Mouse (Mus musculus) CH12.LX (cell line): Measurements from ENCODE around the gene Phactr1. TPM values are rescaled to one million over a fixed set of nuclear protein-coding genes. Genes with fewer than 3 reads are reported as not detected.

Experiments
- DNase-seq: peaks from one replicate; pipeline ENCODE4 v3.0.0-alpha.2; 2013; ENCODE audit errors: extremely low read depth
- H3K27ac ChIP-seq: 2 replicates; pipeline ENCODE4 v1.5.1; 2012; ENCODE audit warnings: low read depth, mild to moderate bottlenecking, control low read depth, moderate library complexity; ENCODE audit not compliant: insufficient read depth
- H3K27me3 ChIP-seq: replicated peaks from 2 replicates; pipeline ENCODE3; 2012; ENCODE audit warnings: inconsistent platforms
- H3K36me3 ChIP-seq, 2 experiments: replicated peaks in 1 of 2; 2 replicates each; pipeline versions ENCODE3 to v1.6.1; 2012; ENCODE audit warnings: inconsistent platforms in 1 of 2, low read length in 1 of 2, mild to moderate bottlenecking in 1 of 2, mixed read lengths in 1 of 2, moderate library complexity in 1 of 2; ENCODE audit not compliant: control insufficient read depth in 1 of 2, insufficient read depth in 1 of 2
- H3K4me1 ChIP-seq, 2 experiments: 2 replicates each; pipeline ENCODE4 v1.6.1; 2012; ENCODE audit warnings: inconsistent platforms in 1 of 2, moderate library complexity in 1 of 2; ENCODE audit not compliant: insufficient read depth in 2 of 2, control insufficient read depth in 1 of 2
- H3K4me2 ChIP-seq: 2 replicates; pipeline ENCODE4 v1.6.1; 2012; ENCODE audit warnings: low read depth, mild to moderate bottlenecking, control low read depth; ENCODE audit not compliant: poor library complexity, insufficient read depth, severe bottlenecking
- H3K4me3 ChIP-seq, 3 experiments: fragments of 150-350 bp in 1 of 3; sonication (generic) in 1 of 3; replicated peaks in 1 of 3; 2 replicates each; pipeline versions ENCODE3 to v1.5.1; 2011 to 2012; ENCODE audit warnings: low read depth in 2 of 3, low read length in 2 of 3, mild to moderate bottlenecking in 2 of 3, moderate library complexity in 2 of 3, control low read depth in 1 of 3, improper control_type of control experiment in 1 of 3, inconsistent platforms in 1 of 3, mixed read lengths in 1 of 3; ENCODE audit not compliant: poor library complexity in 1 of 3
- H3K79me2 ChIP-seq: replicated peaks from 2 replicates; pipeline ENCODE4 v1.6.1; 2012; ENCODE audit warnings: mild to moderate bottlenecking, moderate library complexity; ENCODE audit not compliant: control insufficient read depth, poor library complexity, insufficient read depth, severe bottlenecking; ENCODE audit errors: extremely low read depth
- H3K9ac ChIP-seq: 2 replicates; pipeline ENCODE4 v1.6.1; 2012; ENCODE audit warnings: low read depth, mild to moderate bottlenecking, control low read depth, moderate library complexity; ENCODE audit not compliant: insufficient read depth
- H3K9me3 ChIP-seq: replicated peaks from 2 replicates; pipeline ENCODE3; 2012; ENCODE audit warnings: low read length, inconsistent platforms, mixed read lengths
- CTCF ChIP-seq, 2 experiments: IDR thresholded peaks in 1 of 2; conservative IDR thresholded peaks in 1 of 2; 2 replicates each; pipeline ENCODE4 v1.5.1; 2011 to 2012; ENCODE audit warnings: low read depth in 2 of 2, low read length in 2 of 2, improper control_type of control experiment in 1 of 2, inconsistent platforms in 1 of 2, mild to moderate bottlenecking in 1 of 2, moderate library complexity in 1 of 2
- E2F4 ChIP-seq: IDR thresholded peaks from 2 replicates; pipeline ENCODE4 v1.6.1; 2011; ENCODE audit warnings: low read depth, low read length, improper control_type of control experiment; ENCODE audit not compliant: insufficient replicate concordance
- IRF4 ChIP-seq: IDR thresholded peaks from 2 replicates; pipeline ENCODE4 v1.6.1; 2014; ENCODE audit warnings: low read depth, mild to moderate bottlenecking, inconsistent platforms, low read length, improper control_type of control experiment
- JUN ChIP-seq: IDR thresholded peaks from 2 replicates; pipeline ENCODE4 v1.6.1; 2011; ENCODE audit warnings: low read depth, mild to moderate bottlenecking, low read length, improper control_type of control experiment, moderate library complexity; ENCODE audit not compliant: insufficient read depth
- KAT2A ChIP-seq: IDR thresholded peaks from 2 replicates; pipeline ENCODE4 v1.6.1; 2012; ENCODE audit warnings: low read length, improper control_type of control experiment, inconsistent platforms; ENCODE audit not compliant: insufficient replicate concordance
- MAFK ChIP-seq: IDR thresholded peaks from 2 replicates; pipeline ENCODE4 v1.6.1; 2011; ENCODE audit warnings: low read length, improper control_type of control experiment; ENCODE audit not compliant: insufficient replicate concordance
- MAZ ChIP-seq: IDR thresholded peaks from 2 replicates; pipeline ENCODE4 v1.6.1; 2012; ENCODE audit warnings: low read depth, mild to moderate bottlenecking, inconsistent platforms, low read length, improper control_type of control experiment, moderate library complexity
- MYC ChIP-seq: IDR thresholded peaks from 2 replicates; pipeline ENCODE4 v1.6.1; 2011; ENCODE audit warnings: low read depth, mild to moderate bottlenecking, improper control_type of control experiment, low read length
- NELFE ChIP-seq: IDR thresholded peaks from 2 replicates; pipeline ENCODE4 v1.6.1; 2011; ENCODE audit warnings: low read depth, low read length, improper control_type of control experiment
- PAX5 ChIP-seq: IDR thresholded peaks from 2 replicates; pipeline ENCODE4 v1.6.1; 2012; ENCODE audit warnings: low read length, inconsistent platforms, mixed read lengths
- RAD21 ChIP-seq: IDR thresholded peaks from 2 replicates; pipeline ENCODE4 v1.6.1; 2011; ENCODE audit warnings: low read depth, mild to moderate bottlenecking, low read length, improper control_type of control experiment, moderate library complexity
- RCOR1 ChIP-seq: conservative IDR thresholded peaks from 2 replicates; pipeline ENCODE4 v1.6.1; 2012; ENCODE audit warnings: low read depth, mild to moderate bottlenecking, inconsistent platforms, low read length, improper control_type of control experiment
- SIN3A ChIP-seq: IDR thresholded peaks from 2 replicates; pipeline ENCODE4 v1.6.1; 2012; ENCODE audit warnings: low read length, improper control_type of control experiment, inconsistent platforms
- TBP ChIP-seq: conservative IDR thresholded peaks from 2 replicates; pipeline ENCODE4 v1.6.1; 2011; ENCODE audit warnings: low read depth, low read length, improper control_type of control experiment
- UBTF ChIP-seq: IDR thresholded peaks from 2 replicates; pipeline ENCODE4 v1.6.1; 2012; ENCODE audit warnings: low read depth, mild to moderate bottlenecking, inconsistent platforms, low read length, improper control_type of control experiment, moderate library complexity
- ZKSCAN1 ChIP-seq: IDR thresholded peaks from 2 replicates; pipeline ENCODE4 v1.6.1; 2012; ENCODE audit warnings: low read depth, inconsistent platforms, low read length, improper control_type of control experiment, borderline replicate concordance
- ZMIZ1 ChIP-seq: IDR thresholded peaks from 2 replicates; pipeline ENCODE4 v1.6.1; 2012; ENCODE audit warnings: low read depth, mild to moderate bottlenecking, inconsistent platforms, low read length, improper control_type of control experiment
- ZNF384 ChIP-seq: IDR thresholded peaks from 2 replicates; pipeline ENCODE4 v1.6.1; 2012; ENCODE audit warnings: low read depth, low read length, improper control_type of control experiment, inconsistent platforms
- dilution Hi-C: fragments of 300-500 bp; cut with MboI; formaldehyde crosslinking; loops from 2 replicates; pipeline ENCODE4 v1.14.3; 2020; ENCODE audit warnings: low sequenced_read_pairs; ENCODE audit not compliant: extremely low pct_unique_long_range_greater_than_20kb, extremely low pct_ligation_motif_present
- in situ Hi-C: fragments of 300-500 bp; cut with MboI; formaldehyde crosslinking; loops from 3 replicates; pipeline ENCODE4 v1.14.3; 2019; ENCODE audit warnings: low sequenced_read_pairs, low pct_ligation_motif_present, low pct_unique_long_range_greater_than_20kb, mixed read lengths
- polyA plus RNA-seq: library from polyadenylated mRNA; unstranded; fragments of >175 nt; gene quantifications from 2 replicates; pipeline ENCODE4 v1.2.1, GENCODE M21; 2012; ENCODE audit warnings: low read depth; ENCODE audit not compliant: insufficient read length
- total RNA-seq, 2 experiments: library from RNA; depleted of rRNA; stranded (reverse); fragments of 300-350 nt in 1 of 2; fragments of >200 nt in 1 of 2; gene quantifications; 2 replicates each; pipeline ENCODE4 v1.2.3; 2012 to 2014

The Phactr1 gene
- total and polyA plus RNA-seq, 3 experiments, result 2.0 to 6.1 (median 3.1) TPM

DNA sequence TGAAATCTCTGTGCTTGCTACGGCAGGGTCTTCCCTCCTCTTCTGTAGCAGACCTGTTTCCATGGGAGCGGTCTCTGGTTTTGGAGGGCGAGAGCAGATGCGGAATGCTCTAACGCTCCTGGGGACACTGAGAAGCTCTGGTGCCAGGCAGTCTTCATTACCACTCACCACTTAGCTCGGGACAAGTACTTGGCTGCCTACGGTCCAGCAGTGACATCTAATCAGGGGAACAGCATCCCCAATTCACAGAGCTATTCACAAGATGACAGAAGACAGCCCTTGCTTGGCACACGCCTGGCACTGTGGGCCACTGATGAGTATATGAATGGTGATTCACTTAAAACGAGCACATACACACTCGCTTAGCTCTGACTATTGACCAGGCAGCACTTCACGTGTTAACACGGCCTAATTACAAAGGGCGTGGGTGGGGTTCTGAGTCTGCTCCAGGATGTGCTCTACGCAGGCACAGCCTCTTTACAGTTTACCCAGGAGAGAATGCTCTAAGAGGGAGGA is 471.6 kb downstream of the Phactr1 start:
- no peaks in the 10 kb centered on the region for H3K27me3 ChIP-seq
- H3K9ac ChIP-seq, result no peak overlapping the region
- H3K79me2 ChIP-seq, result no peaks in the 10 kb centered on the region
- no peak overlapping the region for H3K27ac ChIP-seq
- DNase-seq, result no peak
- in situ Hi-C loops (no loop called here), dilution Hi-C loops (no loop called here)
- H3K36me3 ChIP-seq, result peaks cover 24 to 75% of the 10 kb centered on the region in 2 experiments
- no peaks in the 10 kb centered on the region for H3K9me3 ChIP-seq
- H3K4me2 ChIP-seq, result no peak overlapping the region
- no peak for TF ChIP-seq RAD21
- H3K4me1 ChIP-seq, result peaks cover 6 to 10% of the 10 kb centered on the region in 2 experiments; a peak in 2 of 4 replicates
- H3K4me3 ChIP-seq, result no peak overlapping the region

DNA sequence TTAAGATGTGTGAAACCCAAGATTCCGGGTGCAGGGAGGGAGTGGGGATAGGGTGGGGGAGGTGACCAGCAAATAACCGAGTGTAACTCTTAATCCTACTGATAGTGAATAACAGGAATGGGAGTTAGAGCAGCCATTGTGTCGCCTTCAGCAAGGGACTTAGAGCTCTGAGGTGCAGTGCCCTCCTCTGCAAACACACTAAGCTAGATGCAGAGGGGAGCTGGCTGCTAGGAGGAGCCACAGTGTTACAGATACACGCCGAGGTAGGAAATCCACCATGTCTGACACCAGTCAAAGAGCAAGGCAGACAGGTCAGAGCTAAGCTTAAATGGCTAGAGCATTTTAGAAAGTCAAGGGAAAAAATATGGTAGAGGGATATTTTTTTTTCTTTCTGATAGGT is 476.9 kb downstream of the Phactr1 start:
- H3K4me2 ChIP-seq, result no peak overlapping the region
- H3K4me3 ChIP-seq, result no peak overlapping the region
- TF ChIP-seq E2F4 (no peak), MAZ (no peak), MYC (no peak), RAD21 (no peak), ZMIZ1 (no peak), KAT2A (no peak), IRF4 (no peak), RCOR1 (no peak), CTCF (conservative IDR thresholded peaks at IDR 0.05 in 1 of 2, IDR thresholded peaks at IDR 0.05 in 1 of 2; ENCODE audit: low read depth in 2 of 2, low read length in 2 of 2) (no peak), TBP (no peak), ZKSCAN1 (no peak), ZNF384 (no peak), NELFE (no peak), UBTF (no peak), SIN3A (no peak), MAFK (no peak), PAX5 (no peak), JUN (no peak)
- no peaks in the 10 kb centered on the region for H3K79me2 ChIP-seq
- in situ Hi-C loops, result no loop called here
- H3K9ac ChIP-seq, result no peak overlapping the region
- no peak overlapping the region for H3K27ac ChIP-seq
- dilution Hi-C loops, result no loop called here
- peaks cover 23 to 76% of the 10 kb centered on the region in 2 experiments for H3K36me3 ChIP-seq
- H3K27me3 ChIP-seq, result no peaks in the 10 kb centered on the region
- H3K9me3 ChIP-seq, result no peaks in the 10 kb centered on the region
- DNase-seq, result no peak
- no peaks in the 10 kb centered on the region for H3K4me1 ChIP-seq
